16 mouse cellular contexts compared by ENCODE assay signal in genomic region chrX:165767672-165768265, GRCm38 (mm10).
DNase-seq lines count a peak whose midpoint lies in the region; ATAC-seq and TF ChIP-seq lines count a peak whose summit lies in the region.
"Had no signal": no experiment of that assay in that cellular context is flagged by ENCODE, and none has a peak within 500 bp of the region (broad histone marks: within the 10 kb centered on the region; RNA-seq: fewer than 3 reads in every experiment).

No protein-coding gene starts in this region.

- H3K9me3 ChIP-seq in forebrain, embryonic 15.5 days: no peaks in the 10 kb centered on the region
- no peaks in the 10 kb centered on the region for H3K9me3 ChIP-seq in forebrain, embryonic 10.5 days
- no peaks in the 10 kb centered on the region for H3K9me3 ChIP-seq in limb, embryonic 14.5 days (ENCODE audit: control insufficient read depth, low read length)
- H3K9me3 ChIP-seq: hindbrain, embryonic 12.5 days; intestine, embryonic 15.5 days had no signal

- no peaks in the 10 kb centered on the region for H3K4me1 ChIP-seq in forebrain, embryonic 15.5 days
- H3K4me1 ChIP-seq in forebrain, embryonic 10.5 days: no peaks in the 10 kb centered on the region
- H3K4me1 ChIP-seq in limb, embryonic 14.5 days (ENCODE audit: control insufficient read depth, insufficient read depth, low read length): no peaks in the 10 kb centered on the region
- H3K4me1 ChIP-seq: hindbrain, embryonic 12.5 days; intestine, embryonic 15.5 days had no signal

- no peak overlapping the region for H3K4me3 ChIP-seq in forebrain, embryonic 15.5 days
- no peak overlapping the region for H3K4me3 ChIP-seq in forebrain, embryonic 10.5 days
- H3K4me3 ChIP-seq in limb, embryonic 14.5 days (replicated peaks; ENCODE audit: low read length): no peak overlapping the region
- H3K4me3 ChIP-seq: hindbrain, embryonic 12.5 days; intestine, embryonic 15.5 days had no signal

- intact Hi-C loops in left cerebral cortex, postnatal 14 days (cut with DNase I): no loop called here
- intact Hi-C loops in left cerebral cortex, postnatal 36 days (cut with DNase I): no loop called here

- H3K4me2 ChIP-seq in forebrain, embryonic 15.5 days (replicated peaks): no peak overlapping the region
- no peak overlapping the region for H3K4me2 ChIP-seq in limb, embryonic 14.5 days (replicated peaks; ENCODE audit: low read depth, low read length, severe bottlenecking)
- H3K4me2 ChIP-seq: hindbrain, embryonic 12.5 days; intestine, embryonic 15.5 days had no signal

- H3K27me3 ChIP-seq in forebrain, embryonic 15.5 days: no peaks in the 10 kb centered on the region
- no peaks in the 10 kb centered on the region for H3K27me3 ChIP-seq in forebrain, embryonic 10.5 days (ENCODE audit: poor library complexity, severe bottlenecking)
- no peaks in the 10 kb centered on the region for H3K27me3 ChIP-seq in limb, embryonic 14.5 days (ENCODE audit: control insufficient read depth, insufficient read depth, low read length)
- H3K27me3 ChIP-seq: hindbrain, embryonic 12.5 days; intestine, embryonic 15.5 days had no signal

- no peak for TF ChIP-seq POLR2A in limb, embryonic 14.5 days (IDR thresholded peaks at IDR 0.05; ENCODE audit: borderline replicate concordance, extremely low read depth, insufficient read depth, insufficient read length)

- H3K27ac ChIP-seq in forebrain, embryonic 15.5 days (replicated peaks): no peak overlapping the region
- no peak overlapping the region for H3K27ac ChIP-seq in forebrain, embryonic 10.5 days
- no peak overlapping the region for H3K27ac ChIP-seq in limb, embryonic 14.5 days (replicated peaks; ENCODE audit: low read depth, low read length)
- H3K27ac ChIP-seq: hindbrain, embryonic 12.5 days; intestine, embryonic 15.5 days; liver, embryonic 14.5 days had no signal

- H3K36me3 ChIP-seq in forebrain, embryonic 15.5 days: no peaks in the 10 kb centered on the region
- no peaks in the 10 kb centered on the region for H3K36me3 ChIP-seq in forebrain, embryonic 10.5 days (replicated peaks)
- H3K36me3 ChIP-seq in limb, embryonic 14.5 days (ENCODE audit: control insufficient read depth, insufficient read depth, low read length): no peaks in the 10 kb centered on the region
- H3K36me3 ChIP-seq: hindbrain, embryonic 12.5 days; intestine, embryonic 15.5 days had no signal

- no peak overlapping the region for H3K9ac ChIP-seq in forebrain, embryonic 15.5 days (replicated peaks)
- H3K9ac ChIP-seq in limb, embryonic 14.5 days (ENCODE audit: low read depth, low read length, severe bottlenecking): no peak overlapping the region
- H3K9ac ChIP-seq: hindbrain, embryonic 12.5 days; intestine, embryonic 15.5 days; liver, embryonic 14.5 days had no signal

- 0 out of 2 replicates have a peak, but pooled peaks have one; percentile 35 for ATAC-seq in forebrain, embryonic 15.5 days (replicated peaks)
- no peak for ATAC-seq in limb, embryonic 14.5 days (ENCODE audit: low FRiP score, low read depth)
- ATAC-seq: intestine, embryonic 15.5 days had no signal

- 47% methylated on average over 3 of the region's 3 CpGs for WGBS in forebrain, embryonic 15.5 days
- WGBS in forebrain, embryonic 10.5 days: 68% methylated on average over 3 of the region's 3 CpGs
- 37% methylated on average over 3 of the region's 3 CpGs for WGBS in limb, embryonic 14.5 days

- no peak for DNase-seq in forebrain, embryonic 10.5 days (ENCODE audit: extremely low spot score, low spot score)
- peak; percentile 2 to 4 for DNase-seq in left cerebral cortex, postnatal 14 days (ENCODE audit: low spot score in 2 of 2)
- DNase-seq in left cerebral cortex, postnatal 36 days (ENCODE audit: low spot score in 2 of 2): no peak
- DNase-seq in Muller cell, postnatal 12 days (ENCODE audit: inconsistent ontology term): peak; percentile 75
- peak; percentile 68 for DNase-seq in limb, embryonic 14.5 days (ENCODE audit: low spot score)
- no peak for DNase-seq in thymus, adult 18-20 months
- DNase-seq: adrenal gland, postnatal 25 days; B cell, adult 2 months; cerebellum, adult 9-11 months; gastrocnemius, postnatal 25 days; lung, postnatal 10 days; thymus, postnatal 14 days had no signal

Comparison
In these comparisons a context has a peak if more than half of its experiments do, and no peak if none do; other contexts are left out.
1. DNase-seq: peak in left cerebral cortex, postnatal 14 days (2 of 2), Muller cell, postnatal 12 days (single experiment) and limb, embryonic 14.5 days (single experiment); none in forebrain, embryonic 10.5 days (single experiment), left cerebral cortex, postnatal 36 days (0 of 2) and thymus, adult 18-20 months (0 of 2).